Mouse (Mus musculus) stomach, adult 2 months (tissue): Measurements from ENCODE around the gene Slc22a23. TPM values are rescaled to one million over a fixed set of nuclear protein-coding genes. Genes with fewer than 3 reads are reported as not detected.

Experiments used
- polyA plus RNA-seq: library from polyadenylated mRNA; depleted of rRNA; stranded (reverse); fragments of >200 nt; gene quantifications from 2 replicates; pipeline ENCODE4 v1.2.3, GENCODE M21; 2012; rRNA removed

Gene Slc22a23
- polyA plus RNA-seq = 21.3 and 28.6 TPM in 2 replicates

DNA sequence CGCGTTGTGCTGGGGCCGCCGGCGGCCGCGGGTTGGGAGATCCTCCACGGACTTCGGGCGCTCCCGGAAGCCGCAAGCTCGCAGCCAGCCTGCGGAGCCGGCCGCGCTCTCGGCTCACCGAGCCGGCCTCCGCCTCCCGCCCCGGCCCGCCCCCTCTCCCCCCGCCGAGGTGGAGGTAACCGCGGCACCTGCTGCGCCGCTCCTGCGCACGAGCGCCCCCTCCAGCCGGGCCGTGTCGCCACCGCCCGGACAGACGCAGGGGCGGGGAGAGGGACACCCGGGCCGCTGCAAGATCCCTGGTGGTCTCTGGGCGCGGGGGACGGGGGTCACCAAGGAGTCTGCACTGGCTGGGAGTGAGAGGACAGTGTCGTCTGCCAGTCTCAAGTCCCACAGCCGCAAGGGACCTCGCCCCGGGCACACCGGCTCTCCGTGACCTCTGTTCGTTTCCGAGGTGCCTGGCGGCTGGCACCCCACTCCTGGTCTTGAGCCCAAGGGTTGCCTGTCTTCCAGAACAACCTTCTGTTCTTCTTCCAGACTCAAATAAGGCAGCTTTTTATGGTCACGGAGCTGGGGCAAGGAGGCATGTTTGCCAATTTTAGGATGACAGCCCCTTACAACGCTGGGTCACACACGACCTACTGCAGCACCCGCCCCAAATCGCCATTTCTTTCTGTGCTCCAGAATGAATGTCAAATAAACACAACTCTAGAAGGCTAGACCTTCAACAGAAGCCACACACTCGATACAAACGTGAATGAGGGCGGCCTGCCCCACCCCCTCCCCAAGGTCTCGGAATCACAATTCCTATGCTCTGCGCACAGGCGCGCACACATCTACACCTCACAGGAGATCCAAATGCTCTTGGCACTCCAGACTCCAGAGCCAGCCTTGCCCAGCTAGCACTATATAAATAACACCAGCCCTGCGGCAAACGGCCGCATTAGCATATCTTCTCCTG is at the start of gene Slc22a23:
Gene Slc22a23, minus strand, starts transcription at position 55 of the 958 bp plus-strand sequence.

DNA sequence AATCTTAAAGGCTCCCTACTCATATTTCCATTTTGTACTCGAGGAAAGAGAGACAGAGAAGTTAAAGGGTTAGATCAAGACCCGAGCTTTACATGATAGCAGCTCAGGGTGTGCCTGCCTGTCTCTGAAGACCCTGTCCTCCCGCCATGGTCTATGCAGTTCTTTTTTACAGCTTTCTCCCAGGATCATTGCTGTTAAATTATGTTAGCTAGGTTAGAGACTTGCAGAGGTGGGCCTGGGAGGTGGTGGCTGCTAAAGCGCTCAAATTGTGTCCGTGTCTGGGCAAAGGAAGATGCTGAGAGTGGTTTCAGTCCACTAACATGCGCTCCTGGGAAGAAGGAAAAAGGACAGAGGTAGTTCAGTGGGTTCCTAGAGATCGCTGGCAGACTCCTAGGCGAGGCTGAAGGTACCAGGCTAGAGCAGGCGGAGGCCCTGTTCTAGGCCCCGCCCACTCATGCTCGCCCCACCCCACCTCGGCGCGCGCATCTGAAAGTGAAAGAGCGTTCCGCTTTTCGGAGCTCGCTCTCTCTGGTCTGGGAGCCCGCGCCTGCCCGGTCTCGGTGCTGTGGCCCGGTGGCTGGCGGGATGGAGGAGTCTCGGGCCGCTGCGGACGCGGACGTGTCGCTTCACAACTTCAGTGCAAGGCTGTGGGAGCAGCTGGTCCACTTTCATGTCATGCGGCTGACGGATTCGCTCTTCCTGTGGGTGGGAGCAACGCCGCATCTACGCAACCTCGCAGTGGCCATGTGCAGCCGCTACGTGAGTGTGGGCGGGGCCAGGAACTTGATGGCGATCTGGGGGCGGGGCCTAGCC is 182.3 kb downstream of the Slc22a23 start, which contains the start of gene Psmg4:
Gene Psmg4, plus strand, starts transcription at position 474 of the 813 bp plus-strand sequence.

DNA sequence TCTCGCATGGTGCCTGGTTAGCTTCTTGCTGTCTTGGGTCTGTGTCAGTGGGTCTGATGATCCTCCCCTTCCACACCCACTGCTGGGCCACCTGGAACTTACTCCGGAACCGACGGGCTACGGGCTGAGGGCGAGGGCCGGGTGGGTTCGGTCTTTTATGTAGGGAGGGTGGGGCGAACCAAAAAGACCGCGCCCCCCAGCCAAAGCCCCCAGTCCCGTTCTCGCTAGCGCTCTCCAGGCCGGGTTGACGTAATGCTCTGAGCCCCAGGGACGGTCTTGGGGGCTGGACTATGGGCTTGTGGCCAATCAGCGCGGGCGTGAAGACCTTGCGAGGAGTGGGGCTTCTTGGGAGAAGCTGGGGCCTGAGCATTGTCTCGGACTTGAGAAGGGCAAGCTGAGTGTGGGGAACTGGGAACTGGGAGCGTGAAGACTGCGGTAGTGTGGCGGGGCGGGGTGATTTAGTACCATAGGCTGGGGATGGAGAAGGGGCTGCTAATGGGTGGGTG is 214.7 kb downstream of the Slc22a23 start, which contains the start of gene Tubb2b:
Gene Tubb2b, minus strand, starts transcription at position 241 of the 506 bp plus-strand sequence.

Other genes with a start within 250 kb of the Slc22a23 start
- 8.5 and 12.7 TPM in 2 replicates for gene Tubb2b, start 214.7 kb downstream of the Slc22a23 start, polyA plus RNA-seq
- 27.1 and 61.2 TPM in 2 replicates for gene Psmg4, start 182.2 kb downstream of the Slc22a23 start, polyA plus RNA-seq